Mouse (Mus musculus): ENCODE measurements around the gene Cdhr2.

Cdhr2 gene

GRCm38 (mm10) chr13:54692711-54693557 is 8.3 kb upstream of the Cdhr2 start:
- no peak for DNase-seq (ENCODE audit: low read depth, low spot score)

GRCm38 (mm10) chr13:54693558-54694347 is 7.5 kb upstream of the Cdhr2 start, which contains the start of gene Rnf44:
Gene Rnf44, minus strand, starts transcription at chr13:54693907.
- DNase-seq (ENCODE audit: low read depth, low spot score), result peak; percentile 99

GRCm38 (mm10) chr13:54694348-54695060 is 6.8 kb upstream of the Cdhr2 start:
- DNase-seq (ENCODE audit: low read depth, low spot score), result peak; percentile 91

GRCm38 (mm10) chr13:54695479-54696230 is 5.6 kb upstream of the Cdhr2 start:
- no peak for DNase-seq (ENCODE audit: low read depth, low spot score)

GRCm38 (mm10) chr13:54702507-54702906 is 1.2 kb downstream of the Cdhr2 start:
- no peak for DNase-seq (ENCODE audit: low read depth, low spot score)

- no peak for DNase-seq (ENCODE audit: low read depth, low spot score)
Measured at GRCm38 (mm10) chr13:54704890-54705289, 3.6 kb downstream of the Cdhr2 start.

- DNase-seq (ENCODE audit: low read depth, low spot score), result peak; percentile 37
Measured at GRCm38 (mm10) chr13:54710866-54711265, 9.6 kb downstream of the Cdhr2 start.

GRCm38 (mm10) chr13:54714393-54714792 is 13.1 kb downstream of the Cdhr2 start:
- DNase-seq (ENCODE audit: low read depth, low spot score), result peak; percentile 43

GRCm38 (mm10) chr13:54714996-54715395 is 13.7 kb downstream of the Cdhr2 start:
- DNase-seq (ENCODE audit: low read depth, low spot score), result no peak

- peak; percentile 81 for DNase-seq (ENCODE audit: low read depth, low spot score)
Measured at GRCm38 (mm10) chr13:54716916-54717315, 15.7 kb downstream of the Cdhr2 start.

GRCm38 (mm10) chr13:54723143-54723542 is 21.9 kb downstream of the Cdhr2 start:
- DNase-seq (ENCODE audit: low read depth, low spot score), result peak; percentile 56

GRCm38 (mm10) chr13:54726131-54726530 is 24.9 kb downstream of the Cdhr2 start:
- no peak for DNase-seq (ENCODE audit: low read depth, low spot score)

GRCm38 (mm10) chr13:54736931-54737330 is 35.7 kb downstream of the Cdhr2 start:
- no peak for DNase-seq (ENCODE audit: low read depth, low spot score)

GRCm38 (mm10) chr13:54737488-54738212 is 36.4 kb downstream of the Cdhr2 start:
- peak; percentile 74 for DNase-seq (ENCODE audit: low read depth, low spot score)

- DNase-seq (ENCODE audit: low read depth, low spot score), result peak; percentile 31
Measured at GRCm38 (mm10) chr13:54738213-54738601, 36.9 kb downstream of the Cdhr2 start.

GRCm38 (mm10) chr13:54746110-54746509 is 44.8 kb downstream of the Cdhr2 start:
- DNase-seq (ENCODE audit: low read depth, low spot score), result no peak

GRCm38 (mm10) chr13:54746896-54747295 is 45.6 kb downstream of the Cdhr2 start:
- DNase-seq (ENCODE audit: low read depth, low spot score), result no peak

- no peak for DNase-seq (ENCODE audit: low read depth, low spot score)
Measured at GRCm38 (mm10) chr13:54748190-54748589, 46.9 kb downstream of the Cdhr2 start.

GRCm38 (mm10) chr13:54748721-54749060 is 47.4 kb downstream of the Cdhr2 start:
- no peak for DNase-seq (ENCODE audit: low read depth, low spot score)

- DNase-seq (ENCODE audit: low read depth, low spot score), result no peak
Measured at GRCm38 (mm10) chr13:54749061-54749863, 48.0 kb downstream of the Cdhr2 start.
